Mouse (Mus musculus) MEL (cell line): Measurements from ENCODE around the gene Emilin2.

Source experiments
- BHLHE40 ChIP-seq: IDR thresholded peaks from 2 replicates; pipeline ENCODE4 v1.6.1; 2012; ENCODE audit warnings: low read depth, mild to moderate bottlenecking, inconsistent platforms, low read length, improper control_type of control experiment, borderline replicate concordance
- CTCF ChIP-seq, 3 experiments: IDR thresholded peaks in 2 of 3; conservative IDR thresholded peaks in 1 of 3; 2 replicates each; pipeline ENCODE4 v1.5.1; 2011 to 2012; ENCODE audit warnings: low read length in 3 of 3, low read depth in 2 of 3, mild to moderate bottlenecking in 2 of 3, improper control_type of control experiment in 1 of 3, inconsistent platforms in 1 of 3, mixed read lengths in 1 of 3, moderate library complexity in 1 of 3; ENCODE audit not compliant: control insufficient read depth in 1 of 3, insufficient read depth in 1 of 3, poor library complexity in 1 of 3, severe bottlenecking in 1 of 3
- ELF1 ChIP-seq: IDR thresholded peaks from 2 replicates; pipeline ENCODE4 v1.6.1; 2014; ENCODE audit warnings: low read depth, mild to moderate bottlenecking, inconsistent platforms, low read length, improper control_type of control experiment, moderate library complexity
- ZC3H11A ChIP-seq: IDR thresholded peaks from 2 replicates; pipeline ENCODE4 v1.6.1; 2012; ENCODE audit warnings: low read depth, mild to moderate bottlenecking, inconsistent platforms, low read length, improper control_type of control experiment

- TF ChIP-seq ZC3H11A (no peak), CTCF (IDR thresholded peaks at IDR 0.05 in 2 of 3, conservative IDR thresholded peaks at IDR 0.05 in 1 of 3; ENCODE audit: control insufficient read depth in 1 of 3, insufficient read depth in 1 of 3, low read depth in 2 of 3, low read length in 3 of 3, poor library complexity in 1 of 3, severe bottlenecking in 1 of 3) (no peak), BHLHE40 (no peak), ELF1 (no peak)
Observed at GRCm38 (mm10) chr17:71248963-71249362, 62.8 kb downstream of the Emilin2 start.
